Mouse (Mus musculus) kidney, adult 9 months (tissue): ENCODE results near the gene Slit3.
A peak's percentile ranks its signal among the peaks of the same experiment; 100 is the strongest.

Experiments
- DNase-seq: peaks from one replicate; pipeline ENCODE4 v3.0.0; 2022

The Slit3 gene

GRCm38 (mm10) chr11:35364469-35364868 lies 243.4 kb downstream of the Slit3 start:
- no peak for DNase-seq

GRCm38 (mm10) chr11:35365510-35365931 lies 244.5 kb downstream of the Slit3 start:
- DNase-seq: no peak

- DNase-seq: no peak
Observed at GRCm38 (mm10) chr11:35366611-35367010, 245.6 kb downstream of the Slit3 start.

GRCm38 (mm10) chr11:35367248-35367647 lies 246.2 kb downstream of the Slit3 start:
- DNase-seq: peak; percentile 19

- DNase-seq: no peak
Observed at GRCm38 (mm10) chr11:35369964-35370363, 248.9 kb downstream of the Slit3 start.

GRCm38 (mm10) chr11:35370705-35371104 lies 249.7 kb downstream of the Slit3 start:
- no peak for DNase-seq

GRCm38 (mm10) chr11:35372410-35372809 lies 251.4 kb downstream of the Slit3 start:
- no peak for DNase-seq

GRCm38 (mm10) chr11:35375072-35375471 lies 254.0 kb downstream of the Slit3 start:
- no peak for DNase-seq

GRCm38 (mm10) chr11:35378802-35379201 lies 257.8 kb downstream of the Slit3 start:
- no peak for DNase-seq

- no peak for DNase-seq
Observed at GRCm38 (mm10) chr11:35379407-35379806, 258.4 kb downstream of the Slit3 start.

GRCm38 (mm10) chr11:35380766-35381165 lies 259.7 kb downstream of the Slit3 start:
- DNase-seq: no peak

- no peak for DNase-seq
Observed at GRCm38 (mm10) chr11:35385444-35385843, 264.4 kb downstream of the Slit3 start.

GRCm38 (mm10) chr11:35387826-35388225 lies 266.8 kb downstream of the Slit3 start:
- no peak for DNase-seq

- DNase-seq: no peak
Observed at GRCm38 (mm10) chr11:35388471-35388870, 267.4 kb downstream of the Slit3 start.

GRCm38 (mm10) chr11:35389341-35389740 lies 268.3 kb downstream of the Slit3 start:
- no peak for DNase-seq

GRCm38 (mm10) chr11:35389780-35390435 lies 268.9 kb downstream of the Slit3 start:
- DNase-seq: no peak

GRCm38 (mm10) chr11:35393815-35394214 lies 272.8 kb downstream of the Slit3 start:
- no peak for DNase-seq

GRCm38 (mm10) chr11:35395376-35395775 lies 274.4 kb downstream of the Slit3 start:
- DNase-seq: peak; percentile 8

- DNase-seq: no peak
Observed at GRCm38 (mm10) chr11:35398353-35398752, 277.3 kb downstream of the Slit3 start.

GRCm38 (mm10) chr11:35403516-35403915 lies 282.5 kb downstream of the Slit3 start:
- no peak for DNase-seq

- no peak for DNase-seq
Observed at GRCm38 (mm10) chr11:35406045-35406444, 285.0 kb downstream of the Slit3 start.

GRCm38 (mm10) chr11:35406522-35406921 lies 285.5 kb downstream of the Slit3 start:
- no peak for DNase-seq

- peak; percentile 80 for DNase-seq
Observed at GRCm38 (mm10) chr11:35407341-35408154, 286.5 kb downstream of the Slit3 start.

- no peak for DNase-seq
Observed at GRCm38 (mm10) chr11:35410431-35410830, 289.4 kb downstream of the Slit3 start.
